Mouse (Mus musculus) liver, adult 2 months (tissue): ENCODE data around the gene Aldh9a1.

Experiments used
- CTCF ChIP-seq: fragments of 200-500 bp; IDR thresholded peaks from 2 replicates; pipeline ENCODE4 v1.5.1; 2011; ENCODE audit warnings: low read depth, low read length, control low read depth
- POLR2A ChIP-seq: fragments of 200-500 bp; IDR thresholded peaks from 2 replicates; pipeline ENCODE4 v1.6.1; 2011; ENCODE audit warnings: low read length, control low read depth; ENCODE audit not compliant: insufficient read depth; ENCODE audit errors: extremely low read depth

DNA sequence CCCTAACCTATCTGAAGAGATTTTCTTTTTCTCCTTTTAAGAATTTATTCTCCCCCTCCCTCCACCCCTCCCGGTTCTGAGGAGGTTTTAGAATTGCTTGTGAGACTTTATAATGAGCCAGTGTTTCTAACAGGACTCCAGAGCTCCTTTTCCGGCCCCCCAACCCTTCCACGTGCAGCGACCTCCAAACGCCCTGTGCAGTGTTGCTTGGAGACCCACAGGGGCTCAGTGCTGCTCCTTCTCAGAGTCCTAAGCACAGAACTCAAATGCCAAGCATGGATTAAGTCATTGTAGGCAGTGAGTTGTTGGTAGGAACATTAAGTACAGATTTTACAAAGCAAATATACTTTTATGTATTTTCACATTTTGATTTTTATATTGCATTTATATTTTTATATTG lies 13.5 kb downstream of the Aldh9a1 start:
- TF ChIP-seq POLR2A (no peak), CTCF (no peak)
